Mouse (Mus musculus): ENCODE data around the gene Prkacb. TPM values are rescaled to one million over a fixed set of nuclear protein-coding genes. Genes with fewer than 3 reads are reported as not detected.

Prkacb gene
- polyA plus RNA-seq, 1 experiment from 2014 or later = 67.6 TPM

Other genes with a start within 250 kb of the Prkacb start
- not detected in 2 replicates for gene Uox, start 242.6 kb downstream of the Prkacb start, polyA plus RNA-seq (2016; fragmentation: Nextera tagmentation; extraction: Ambion mirVana)
- gene Dnase2b, start 197.4 kb downstream of the Prkacb start, polyA plus RNA-seq (2016; fragmentation: Nextera tagmentation; extraction: Ambion mirVana) = not detected in 2 replicates
- not detected in 2 replicates for gene 4930503B20Rik, start 161.7 kb downstream of the Prkacb start, polyA plus RNA-seq (2016; fragmentation: Nextera tagmentation; extraction: Ambion mirVana)
- 0.55 and 0.92 TPM in 2 replicates for gene Samd13, start 127.4 kb downstream of the Prkacb start, polyA plus RNA-seq (2016; fragmentation: Nextera tagmentation; extraction: Ambion mirVana)
- 4.8 and 6.3 TPM in 2 replicates for gene Ttll7, start 39.4 kb upstream of the Prkacb start, polyA plus RNA-seq (2016; fragmentation: Nextera tagmentation; extraction: Ambion mirVana)

Data from embryonic facial prominence, embryonic 10.5 days (tissue).